In the genomic region with DNA sequence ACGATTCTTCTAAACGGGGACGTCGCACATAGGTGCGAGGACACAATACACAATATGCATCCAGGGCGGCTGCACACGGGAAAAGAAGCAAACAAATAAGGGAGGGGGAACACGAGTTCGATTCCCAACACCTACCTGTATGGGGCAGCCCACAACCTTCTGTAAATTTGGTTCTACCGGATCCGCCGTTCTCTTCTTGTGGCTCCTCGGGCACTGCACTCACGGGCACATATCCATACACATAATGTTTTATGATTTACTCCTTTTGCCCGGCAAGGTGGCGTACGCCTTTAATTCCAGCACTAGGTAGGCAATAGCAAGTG, we compare ENCODE assay signal across 8 mouse cellular contexts. TPM values are rescaled to one million over a fixed set of nuclear protein-coding genes. Genes with fewer than 3 reads are reported as not detected.
DNase-seq lines count a peak whose midpoint lies in the region; ATAC-seq and TF ChIP-seq lines count a peak whose summit lies in the region.

No protein-coding gene starts in this region.

- no peak for DNase-seq in kidney, adult 9 months
- no peak for DNase-seq in embryonic facial prominence, embryonic 10.5 days (ENCODE audit: low spot score)
- no peak for DNase-seq in intestine, embryonic 14.5 days (ENCODE audit: low spot score)
- DNase-seq in midbrain, postnatal 0 days (ENCODE audit: low spot score): no peak
- DNase-seq in frontal cortex, postnatal 36 days (ENCODE audit: low spot score in 2 of 2): no peak
- no peak for DNase-seq in layer of hippocampus, adult 8-10 months (ENCODE audit: low spot score in 2 of 2)
- DNase-seq in cerebellum, adult 11-12 months: no peak

- H3K27me3 ChIP-seq in kidney, embryonic 15.5 days: 0 out of 2 replicates have a peak, but pooled peaks cover 3% of the 10 kb centered on the region
- H3K27me3 ChIP-seq in embryonic facial prominence, embryonic 10.5 days (replicated peaks; ENCODE audit: low read depth, poor library complexity, severe bottlenecking): no peaks in the 10 kb centered on the region
- H3K27me3 ChIP-seq in intestine, embryonic 14.5 days (replicated peaks; ENCODE audit: control insufficient read depth, insufficient read depth, low read length): no peaks in the 10 kb centered on the region
- H3K27me3 ChIP-seq in midbrain, postnatal 0 days (ENCODE audit: insufficient read depth, low read length): no peaks in the 10 kb centered on the region

- H3K9me3 ChIP-seq in kidney, embryonic 15.5 days (replicated peaks): no peaks in the 10 kb centered on the region
- H3K9me3 ChIP-seq in embryonic facial prominence, embryonic 10.5 days: no peaks in the 10 kb centered on the region
- no peaks in the 10 kb centered on the region for H3K9me3 ChIP-seq in intestine, embryonic 14.5 days (ENCODE audit: control insufficient read depth, low read length)
- no peaks in the 10 kb centered on the region for H3K9me3 ChIP-seq in midbrain, postnatal 0 days (ENCODE audit: low read length)

- peak overlapping the region; percentile 91 for H3K9ac ChIP-seq in kidney, embryonic 15.5 days
- peak overlapping the region; percentile 94 for H3K9ac ChIP-seq in intestine, embryonic 14.5 days (ENCODE audit: low read length)
- H3K9ac ChIP-seq in midbrain, postnatal 0 days (replicated peaks; ENCODE audit: low read length, poor library complexity, severe bottlenecking): peak overlapping the region; percentile 96

- TF ChIP-seq CTCF in midbrain, postnatal 0 days (IDR thresholded peaks at IDR 0.05): no peak

- WGBS in kidney, embryonic 15.5 days: 9% methylated on average over 17 of the region's 17 CpGs
- 9% methylated on average over 17 of the region's 17 CpGs for WGBS in embryonic facial prominence, embryonic 10.5 days
- WGBS in intestine, embryonic 14.5 days: 6% methylated on average over 17 of the region's 17 CpGs
- WGBS in midbrain, postnatal 0 days: 10% methylated on average over 17 of the region's 17 CpGs

- peak overlapping the region; percentile 97 for H3K4me3 ChIP-seq in kidney, embryonic 15.5 days (replicated peaks)
- H3K4me3 ChIP-seq in embryonic facial prominence, embryonic 10.5 days: peak overlapping the region; percentile 97
- peak overlapping the region; percentile 86 for H3K4me3 ChIP-seq in intestine, embryonic 14.5 days (ENCODE audit: low read depth, low read length)
- peak overlapping the region; percentile 95 for H3K4me3 ChIP-seq in midbrain, postnatal 0 days (ENCODE audit: low read depth, low read length)

- peak overlapping the region; percentile 71 for H3K4me2 ChIP-seq in kidney, embryonic 15.5 days
- peak overlapping the region; percentile 84 for H3K4me2 ChIP-seq in intestine, embryonic 14.5 days (ENCODE audit: low read length)
- peak overlapping the region; percentile 81 for H3K4me2 ChIP-seq in midbrain, postnatal 0 days (ENCODE audit: low read depth, low read length, poor library complexity, severe bottlenecking)

- H3K4me1 ChIP-seq in kidney, embryonic 15.5 days: peaks cover 34% of the 10 kb centered on the region
- H3K4me1 ChIP-seq in embryonic facial prominence, embryonic 10.5 days: peaks cover 33% of the 10 kb centered on the region
- peaks cover 22% of the 10 kb centered on the region; the same call in 1 of the 2 replicates for H3K4me1 ChIP-seq in intestine, embryonic 14.5 days (replicated peaks; ENCODE audit: control insufficient read depth, insufficient read depth, low read length)
- peaks cover 14% of the 10 kb centered on the region; the same call in 1 of the 2 replicates for H3K4me1 ChIP-seq in midbrain, postnatal 0 days (ENCODE audit: insufficient read depth, low read length)

- H3K36me3 ChIP-seq in kidney, embryonic 15.5 days: no peaks in the 10 kb centered on the region
- H3K36me3 ChIP-seq in embryonic facial prominence, embryonic 10.5 days (replicated peaks): peaks cover 4% of the 10 kb centered on the region; the same call in 1 of the 2 replicates
- no peaks in the 10 kb centered on the region for H3K36me3 ChIP-seq in intestine, embryonic 14.5 days (ENCODE audit: control insufficient read depth, insufficient read depth, low read length)
- no peaks in the 10 kb centered on the region for H3K36me3 ChIP-seq in midbrain, postnatal 0 days (ENCODE audit: insufficient read depth, low read length)

- ATAC-seq in kidney, embryonic 15.5 days (replicated peaks; ENCODE audit: low FRiP score): no peak
- ATAC-seq in intestine, embryonic 14.5 days (replicated peaks; ENCODE audit: low FRiP score, low TSS enrichment, low read depth): peak; percentile 25
- peak; percentile 62 for ATAC-seq in midbrain, postnatal 0 days (ENCODE audit: low FRiP score)

- peak overlapping the region; percentile 87 for H3K27ac ChIP-seq in kidney, embryonic 15.5 days
- H3K27ac ChIP-seq in embryonic facial prominence, embryonic 10.5 days (replicated peaks): peak overlapping the region; percentile 96
- H3K27ac ChIP-seq in intestine, embryonic 14.5 days (ENCODE audit: low read depth): peak overlapping the region; percentile 76
- H3K27ac ChIP-seq in midbrain, postnatal 0 days (ENCODE audit: low read depth, low read length): peak overlapping the region; percentile 84

RNA-seq across cellular contexts. Expression of a gene that starts 0.3 kb away (rescaled TPM):
- polyA plus RNA-seq in kidney, embryonic 15.5 days (2015; fragmentation: Nextera tagmentation; extraction: Ambion mirVana): 19.9 and 20.9 TPM in 2 replicates
- polyA plus RNA-seq in embryonic facial prominence, embryonic 10.5 days (2016; fragmentation: Nextera tagmentation; extraction: Ambion mirVana): 25.0 and 25.4 TPM in 2 replicates
- polyA plus RNA-seq in intestine, embryonic 14.5 days (2014; fragmentation: Nextera tagmentation; extraction: Ambion mirVana): 23.2 and 24.3 TPM in 2 replicates
- total RNA-seq in midbrain, postnatal 0 days (2014; rRNA removed): 53.9 and 54.4 TPM in 2 replicates
- 23.1 and 24.8 TPM in 2 replicates for polyA plus RNA-seq in midbrain, postnatal 0 days (2015; fragmentation: Nextera tagmentation; extraction: Ambion mirVana)
- total RNA-seq in layer of hippocampus, adult 8-10 months (2022): 100 to 1,000 TPM in 2 of 4 experiments, 10 to 100 TPM in 2; 97.1 to 101 (median 99.7) TPM

RNA-seq across cellular contexts. Expression of a gene that starts 12.7 kb away (rescaled TPM):
- 639 and 659 TPM in 2 replicates for polyA plus RNA-seq in kidney, embryonic 15.5 days (2015; fragmentation: Nextera tagmentation; extraction: Ambion mirVana)
- 686 and 696 TPM in 2 replicates for polyA plus RNA-seq in embryonic facial prominence, embryonic 10.5 days (2016; fragmentation: Nextera tagmentation; extraction: Ambion mirVana)
- polyA plus RNA-seq in intestine, embryonic 14.5 days (2014; fragmentation: Nextera tagmentation; extraction: Ambion mirVana): 766 and 768 TPM in 2 replicates
- 463 and 476 TPM in 2 replicates for total RNA-seq in midbrain, postnatal 0 days (2014; rRNA removed)
- 360 and 362 TPM in 2 replicates for polyA plus RNA-seq in midbrain, postnatal 0 days (2015; fragmentation: Nextera tagmentation; extraction: Ambion mirVana)
- total RNA-seq in layer of hippocampus, adult 8-10 months (2022): 100 to 1,000 TPM; 517 to 564 (median 525) TPM

RNA-seq across cellular contexts. Expression of a gene that starts 28.5 kb away (rescaled TPM):
- polyA plus RNA-seq in kidney, embryonic 15.5 days (2015; fragmentation: Nextera tagmentation; extraction: Ambion mirVana): 4.3 and 5.2 TPM in 2 replicates
- 4.4 and 5.0 TPM in 2 replicates for polyA plus RNA-seq in embryonic facial prominence, embryonic 10.5 days (2016; fragmentation: Nextera tagmentation; extraction: Ambion mirVana)
- polyA plus RNA-seq in intestine, embryonic 14.5 days (2014; fragmentation: Nextera tagmentation; extraction: Ambion mirVana): 8.0 and 8.1 TPM in 2 replicates
- 141 and 153 TPM in 2 replicates for total RNA-seq in midbrain, postnatal 0 days (2014; rRNA removed)
- 16.4 and 17.9 TPM in 2 replicates for polyA plus RNA-seq in midbrain, postnatal 0 days (2015; fragmentation: Nextera tagmentation; extraction: Ambion mirVana)
- total RNA-seq in layer of hippocampus, adult 8-10 months (2022): 100 to 1,000 TPM; 147 to 191 (median 153) TPM
